Mouse (Mus musculus) lung, postnatal 25 days (tissue): ENCODE data around the gene Prima1.
A peak's percentile ranks its signal among the peaks of the same experiment; 100 is the strongest.

Experiments
- DNase-seq: peaks from one replicate; pipeline ENCODE4 v3.0.0; 2022; ENCODE audit warnings: low spot score

Prima1 gene

DNA sequence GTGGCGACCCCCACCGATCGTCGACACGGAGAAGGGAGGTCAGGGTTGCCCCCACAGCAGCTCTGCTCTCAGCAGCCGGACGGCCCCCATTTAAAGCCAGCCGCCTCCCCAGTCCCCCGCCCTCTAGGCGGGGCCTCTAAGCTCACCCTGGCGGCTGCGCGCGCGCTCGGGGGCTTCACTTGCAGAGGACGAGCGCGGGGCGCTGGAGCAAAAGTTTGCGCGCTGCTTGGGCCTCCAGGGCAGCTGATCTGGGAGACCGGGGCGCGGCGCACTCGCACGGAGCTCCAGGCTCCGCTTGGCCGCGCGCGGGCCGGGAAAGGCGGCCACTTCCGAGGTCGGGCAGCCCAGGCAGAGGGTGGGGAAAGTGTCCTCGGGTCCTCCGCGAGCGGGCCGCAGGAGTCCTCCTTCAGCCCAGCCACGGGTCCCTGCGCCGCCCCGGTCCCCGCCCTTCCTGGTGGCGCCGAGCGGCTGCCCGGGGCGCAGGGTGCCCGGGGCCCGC lies at the start of gene Prima1:
Gene Prima1, minus strand, starts transcription at position 68 of the 499 bp plus-strand sequence.
- DNase-seq = peak; percentile 28

DNA sequence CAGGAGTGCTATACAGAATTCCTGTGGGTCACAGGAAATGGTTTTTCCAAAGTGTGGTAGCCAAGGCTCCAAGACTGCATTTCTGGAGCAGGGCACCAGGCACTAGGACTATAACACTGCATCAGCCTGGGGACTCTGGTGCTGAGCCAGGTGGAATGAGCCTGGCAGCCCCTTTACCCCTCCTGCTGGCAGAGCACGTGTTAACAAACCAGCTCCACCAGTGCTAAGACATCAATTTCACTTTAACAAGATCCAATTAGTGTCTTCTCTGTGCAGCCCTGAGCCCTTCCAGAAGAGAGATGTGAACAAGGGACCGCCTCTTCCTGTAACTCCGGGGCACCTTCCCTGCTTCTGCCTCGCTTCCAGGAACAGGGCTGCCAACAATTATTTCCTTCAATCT lies 45.3 kb upstream of the Prima1 start:
- DNase-seq = no peak

DNA sequence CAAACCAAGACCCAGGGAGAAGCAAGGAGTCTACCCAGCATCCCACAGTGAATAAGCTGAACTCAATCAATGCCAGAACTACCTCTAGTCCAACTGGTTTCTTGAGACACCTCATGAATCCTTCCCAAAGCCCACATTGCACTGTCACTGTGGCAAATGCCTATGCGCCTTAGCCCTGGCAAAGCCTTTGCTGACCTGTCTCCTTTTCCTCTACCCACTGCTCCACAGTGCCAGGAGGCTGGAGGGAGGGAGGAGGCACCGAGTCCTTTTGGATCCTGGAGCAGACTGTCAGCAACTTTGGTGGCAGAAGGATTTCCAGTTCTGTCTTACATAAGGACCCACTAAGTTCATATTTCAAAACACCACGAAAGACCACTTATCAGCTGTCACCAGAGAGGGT lies 41.5 kb upstream of the Prima1 start:
- no peak for DNase-seq

DNA sequence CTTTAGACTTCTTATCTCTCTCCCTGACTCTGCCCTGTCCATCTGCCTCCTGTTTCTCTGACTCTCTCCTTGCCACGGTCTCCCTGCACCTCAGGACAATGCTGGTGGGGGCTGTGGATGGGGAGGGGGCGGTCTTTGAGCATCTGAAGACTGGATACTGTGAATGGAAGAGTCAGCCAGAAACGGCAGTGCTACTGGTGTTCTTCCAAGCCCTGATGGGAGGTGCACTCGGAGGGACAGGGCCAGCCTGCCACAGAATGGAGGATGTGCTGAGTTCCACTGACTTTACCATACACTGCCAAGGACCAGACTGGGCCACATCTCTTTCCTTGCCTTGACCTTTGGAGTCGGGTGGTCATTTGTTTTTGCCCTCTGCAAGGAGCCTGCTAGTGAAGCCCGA lies 41.0 kb upstream of the Prima1 start:
- no peak for DNase-seq

DNA sequence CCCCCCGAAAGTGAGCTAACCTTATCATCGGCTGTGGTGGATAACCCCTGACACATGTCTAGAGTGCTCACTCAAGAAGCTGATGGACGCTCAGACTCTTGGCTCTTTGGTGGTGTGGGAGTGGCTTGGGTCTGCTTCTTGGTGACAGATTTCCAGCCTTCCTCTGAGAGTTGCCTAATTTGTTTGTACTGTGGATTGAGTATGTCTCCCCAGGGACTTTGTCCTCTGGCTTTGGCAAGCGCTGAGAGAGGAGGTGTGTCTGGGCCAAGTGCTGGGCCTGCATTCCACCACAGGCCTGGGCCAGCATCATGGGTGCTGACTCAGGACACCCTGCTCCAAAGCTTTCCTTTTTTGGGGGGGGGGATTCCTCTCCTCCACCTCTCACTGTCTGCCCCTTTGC lies 40.0 kb upstream of the Prima1 start:
- DNase-seq = peak; percentile 78

- no peak for DNase-seq
These were observed 39.5 kb upstream of the Prima1 start for GRCm38 (mm10) chr12:103281491-103281890.

- no peak for DNase-seq
These were observed 34.5 kb upstream of the Prima1 start for GRCm38 (mm10) chr12:103276422-103276821.

- no peak for DNase-seq
These were observed 31.8 kb upstream of the Prima1 start for GRCm38 (mm10) chr12:103273732-103274131.

DNA sequence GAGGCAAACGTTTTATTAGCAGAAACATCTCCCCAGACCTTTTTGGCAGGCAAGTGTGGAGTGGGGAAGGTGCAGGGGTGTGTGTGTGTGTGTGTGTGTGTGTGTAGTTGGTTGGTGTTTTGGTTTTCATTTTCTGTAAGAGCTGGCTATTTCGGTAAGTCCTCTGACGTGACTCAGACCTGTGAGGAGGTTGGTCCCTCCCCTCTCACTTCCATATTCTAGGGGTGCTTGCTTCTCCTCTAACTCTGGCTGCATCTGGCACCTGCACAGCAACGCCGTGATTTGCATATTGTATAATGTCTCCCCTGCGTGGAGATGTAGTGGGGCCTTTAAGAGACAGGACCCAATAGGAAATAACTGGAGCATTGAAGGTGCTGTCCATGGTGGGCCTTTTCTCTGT lies 31.1 kb upstream of the Prima1 start:
- DNase-seq = no peak

- DNase-seq = no peak
These were observed 30.2 kb upstream of the Prima1 start for GRCm38 (mm10) chr12:103272176-103272575.

DNA sequence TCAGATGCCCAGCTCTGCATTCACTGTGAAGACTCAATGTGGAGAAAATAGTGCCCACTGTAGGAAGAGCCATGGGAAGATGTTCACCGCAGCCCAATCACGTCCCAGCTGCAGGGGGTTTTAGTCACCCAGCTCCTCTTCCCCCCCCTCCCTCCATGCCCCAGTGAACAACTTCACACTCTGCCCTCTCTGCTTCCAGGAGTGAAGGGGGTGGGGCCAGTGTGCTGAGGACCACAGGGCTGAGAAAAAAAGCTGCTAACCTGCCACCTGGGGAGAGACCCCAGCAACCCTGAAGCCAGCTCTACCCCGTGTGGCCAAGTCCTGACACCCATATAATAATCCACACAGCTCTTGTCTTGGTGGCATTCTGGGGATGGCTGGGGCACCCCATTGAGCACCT lies 24.7 kb upstream of the Prima1 start:
- DNase-seq = no peak

DNA sequence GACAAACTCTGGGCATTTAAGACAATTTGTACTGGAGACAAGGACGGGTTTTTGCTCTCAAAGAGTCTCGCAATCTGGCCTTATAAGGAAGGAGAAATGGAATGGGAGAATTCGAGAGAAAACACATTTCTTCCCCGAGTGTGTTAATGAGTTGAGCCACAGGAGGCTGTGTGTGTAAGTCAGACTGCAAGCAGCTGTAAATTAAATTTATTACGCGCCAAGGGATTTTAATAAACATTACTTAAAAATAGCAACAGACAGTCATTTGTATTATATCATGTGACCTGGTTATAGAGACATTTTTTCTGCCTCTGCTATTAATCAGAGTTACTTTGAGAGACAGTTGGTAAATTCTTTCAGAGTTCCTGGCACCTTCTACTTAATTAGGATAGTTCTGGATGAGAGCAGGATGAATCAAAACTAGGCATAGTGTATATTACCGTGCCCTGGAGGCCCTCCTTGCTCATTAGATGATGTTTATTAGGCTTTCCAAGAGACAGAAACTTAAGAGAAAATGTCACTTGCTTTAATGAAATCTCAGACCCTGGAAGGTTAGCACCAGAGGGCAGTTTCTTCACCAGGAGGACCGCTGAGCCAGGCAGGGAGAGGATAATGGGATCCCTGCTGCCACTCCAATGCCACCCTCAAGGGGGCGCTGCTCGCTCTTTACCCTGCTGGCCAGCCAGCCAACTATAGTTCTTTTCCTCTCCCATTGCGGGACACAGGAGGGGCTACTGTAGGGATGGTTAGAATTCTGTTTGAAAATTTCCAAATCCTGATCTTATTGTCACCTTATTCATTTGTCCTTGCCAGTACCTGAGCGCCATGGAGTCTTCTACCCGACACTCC lies 20.3 kb upstream of the Prima1 start:
- DNase-seq = no peak

DNA sequence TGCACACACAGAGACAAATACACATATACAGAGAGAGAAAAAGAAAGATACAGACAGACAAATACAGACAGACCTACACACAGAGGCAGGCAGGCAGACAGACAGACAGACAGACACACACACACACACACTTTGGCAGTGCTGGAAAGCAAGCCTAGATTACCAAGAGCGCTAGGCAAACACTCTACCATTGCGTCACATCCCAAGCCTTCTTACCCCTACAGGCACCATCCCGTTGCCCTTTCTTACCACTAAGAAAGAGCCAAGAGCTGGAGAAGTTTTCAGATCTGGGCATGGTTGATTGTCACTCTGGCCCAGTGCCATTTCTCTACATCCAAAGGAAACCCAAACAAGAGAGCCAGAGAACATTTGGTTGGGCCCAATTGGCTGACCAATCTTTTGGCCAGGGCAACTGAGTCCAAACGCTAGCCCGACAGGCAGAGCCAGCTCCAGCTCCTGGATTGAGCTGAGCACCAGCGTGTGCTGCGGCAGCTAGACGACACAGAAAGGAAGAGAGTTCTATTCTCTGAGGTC lies 11.0 kb upstream of the Prima1 start:
- DNase-seq = peak; percentile 52

DNA sequence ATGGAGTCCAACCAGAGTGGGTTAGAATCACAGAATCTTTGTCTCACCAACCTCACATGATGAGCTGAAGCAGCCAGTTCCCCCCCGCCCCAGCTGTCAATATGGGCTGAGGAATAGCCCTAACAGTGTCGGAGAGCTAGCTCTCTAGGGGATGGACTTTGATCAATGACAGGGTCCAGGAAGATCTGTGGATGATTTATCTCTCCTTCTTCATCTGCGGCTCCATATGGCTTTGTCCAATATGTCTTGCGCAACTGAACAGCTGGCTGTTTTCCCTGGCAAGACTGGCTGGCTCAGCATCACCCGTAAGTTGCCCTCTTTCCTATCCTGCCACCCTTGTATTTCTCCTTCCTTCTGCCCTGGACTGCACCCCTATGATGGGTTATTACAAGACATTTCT lies 9.2 kb upstream of the Prima1 start:
- DNase-seq = peak; percentile 15

DNA sequence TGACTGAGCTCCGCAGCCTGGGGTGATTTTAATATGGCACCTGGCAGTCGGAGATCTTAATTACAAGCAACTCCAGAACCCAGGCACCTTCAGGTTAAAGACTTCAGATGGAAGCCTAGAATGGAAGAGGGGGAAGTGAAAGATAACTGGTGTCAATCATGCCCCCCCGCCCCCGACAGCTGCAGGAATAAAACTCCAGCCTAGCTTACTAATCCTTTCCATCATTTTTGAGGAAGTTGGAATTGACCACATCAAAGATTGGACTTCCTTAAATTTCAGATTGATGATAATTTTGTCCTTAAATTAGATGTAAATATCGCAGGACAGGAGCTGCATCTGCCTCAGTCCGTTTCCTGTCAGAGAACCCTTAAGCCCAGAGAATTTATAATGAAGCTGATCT lies 8.4 kb upstream of the Prima1 start:
- no peak for DNase-seq

DNA sequence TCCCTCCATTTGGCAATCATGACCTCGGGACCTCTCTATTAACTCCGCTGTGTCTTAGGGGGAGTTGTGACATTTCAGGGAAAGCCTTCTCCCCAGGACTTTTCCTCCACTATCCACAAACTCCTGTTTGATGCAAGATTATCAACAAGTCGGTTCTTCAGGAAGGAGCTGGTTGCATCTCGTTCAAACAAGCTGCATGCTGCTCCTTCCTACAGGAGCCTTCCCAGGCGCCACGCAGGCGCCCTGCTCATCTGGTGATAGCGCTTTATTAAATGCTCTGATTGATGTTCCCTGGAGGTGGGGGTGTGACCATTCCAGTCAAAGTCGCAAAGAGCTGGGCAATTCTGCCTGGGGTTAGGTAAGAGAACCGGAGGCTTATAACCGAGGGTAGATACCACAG lies 1.1 kb upstream of the Prima1 start:
- DNase-seq = no peak

GRCm38 (mm10) chr12:103242591-103243025 lies 658 bp upstream of the Prima1 start:
- no peak for DNase-seq

- DNase-seq = no peak
These were observed 453 bp downstream of the Prima1 start for GRCm38 (mm10) chr12:103241311-103242082.

DNA sequence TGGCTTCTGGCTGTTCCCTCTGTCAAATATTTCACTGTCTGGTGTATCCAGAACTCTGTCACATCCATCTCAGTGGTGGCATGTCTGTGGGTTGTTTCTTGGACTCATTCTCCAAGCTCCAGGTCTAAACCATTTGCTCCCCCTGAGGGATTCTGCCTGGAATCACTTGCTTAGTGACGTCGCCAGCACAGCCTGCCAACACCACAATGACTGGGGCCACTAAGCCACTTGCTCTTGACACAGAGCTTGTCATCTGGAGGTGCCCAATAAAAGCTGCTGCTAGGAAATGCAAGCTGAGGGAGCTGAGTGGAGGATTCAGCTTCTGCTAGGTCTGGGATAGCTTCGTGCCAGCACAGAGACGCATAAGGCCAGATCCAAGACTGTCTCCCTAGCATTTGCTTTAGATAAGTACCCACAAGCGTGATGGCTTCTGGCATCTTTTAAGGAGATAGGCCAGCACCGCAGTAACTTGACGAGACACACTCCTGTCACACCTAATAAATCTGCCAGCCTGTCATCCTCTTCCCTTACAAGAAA lies 3.0 kb downstream of the Prima1 start:
- DNase-seq = no peak

GRCm38 (mm10) chr12:103235856-103236255 lies 6.1 kb downstream of the Prima1 start:
- no peak for DNase-seq

DNA sequence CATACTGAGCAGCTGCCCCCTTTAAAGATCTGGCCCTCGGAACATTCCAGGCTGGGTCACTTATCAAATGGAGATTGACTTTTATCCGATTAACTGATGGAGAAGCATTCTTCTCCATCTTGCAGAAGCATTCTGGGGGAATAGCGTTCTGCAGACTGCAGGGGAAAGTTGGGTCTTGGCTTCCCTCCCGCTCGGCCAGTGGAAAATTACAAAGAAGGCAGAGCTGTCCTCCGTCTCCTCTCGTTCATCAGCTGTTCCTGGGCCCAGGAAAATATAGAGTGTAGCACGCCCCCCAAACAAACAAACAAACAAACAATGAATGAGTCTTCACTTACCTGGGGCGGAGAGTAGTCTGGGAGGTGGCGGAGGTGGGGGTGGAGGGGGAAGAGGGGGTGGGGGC lies 6.7 kb downstream of the Prima1 start:
- DNase-seq = no peak

DNA sequence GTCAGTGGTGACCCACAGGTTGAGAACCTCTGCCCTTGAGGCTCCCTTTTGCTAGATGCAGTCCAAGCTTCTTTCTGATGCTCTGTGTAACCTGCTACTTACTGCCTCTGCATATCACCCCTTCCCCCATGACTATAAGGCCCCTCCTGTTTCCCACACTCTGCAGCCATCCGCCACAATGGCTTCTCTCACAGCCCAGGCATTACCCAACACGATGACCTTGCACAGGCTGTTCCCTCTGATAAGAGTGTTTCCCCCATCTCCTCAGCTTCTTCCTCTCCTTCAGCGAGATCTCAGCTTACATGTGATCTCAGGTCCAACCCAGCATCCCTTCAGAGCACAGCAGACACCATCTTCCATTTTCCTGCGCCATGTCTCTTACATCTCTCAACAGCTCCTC lies 12.9 kb downstream of the Prima1 start:
- DNase-seq = no peak

GRCm38 (mm10) chr12:103226121-103226520 lies 15.8 kb downstream of the Prima1 start:
- no peak for DNase-seq
